Mouse (Mus musculus) heart, adult 2 months (tissue): Measurements from ENCODE around the gene Parl.

Source experiments
- CTCF ChIP-seq: fragments of 200-600 bp; IDR thresholded peaks from 2 replicates; pipeline ENCODE4 v1.8.1; 2022; ENCODE audit warnings: antibody characterized with exemption, mild to moderate bottlenecking, moderate library complexity
- EP300 ChIP-seq: fragments of 200-500 bp; IDR thresholded peaks from 2 replicates; pipeline ENCODE4 v1.6.1; 2011; ENCODE audit warnings: low read depth, low read length, control low read depth; ENCODE audit not compliant: insufficient read depth

- TF ChIP-seq EP300 (peak; percentile 81), CTCF (peak; percentile 87)
These were observed at the start of gene Parl for GRCm38 (mm10) chr16:20301770-20302649.
